Mouse (Mus musculus) heart, postnatal 0 days (tissue): ENCODE measurements around the gene Ccser1.

ENCODE experiments used
- CTCF ChIP-seq: IDR thresholded peaks from 2 replicates; pipeline ENCODE4 v1.5.1; 2016; ENCODE audit warnings: antibody characterized with exemption, control low read depth, low read depth
- EP300 ChIP-seq: IDR thresholded peaks from 2 replicates; pipeline ENCODE4 v1.6.1; 2016; ENCODE audit warnings: antibody characterized with exemption, low read depth

GRCm38 (mm10) chr6:61322328-61322727, 142.2 kb downstream of the Ccser1 start:
- TF ChIP-seq EP300 (no peak), CTCF (no peak)
